Mouse (Mus musculus) thymus, adult 2 months (tissue): ENCODE data around the gene Ldhb.

Source experiments
- CTCF ChIP-seq: fragments of 200-500 bp; IDR thresholded peaks from 2 replicates; pipeline ENCODE4 v1.5.1; 2012; ENCODE audit warnings: mild to moderate bottlenecking, control low read depth, low read length, moderate library complexity, borderline replicate concordance; ENCODE audit not compliant: control insufficient read depth, poor library complexity, insufficient read depth; ENCODE audit errors: extremely low read depth
- POLR2A ChIP-seq: fragments of 200-500 bp; IDR thresholded peaks from 2 replicates; pipeline ENCODE4 v1.6.1; 2012; ENCODE audit warnings: mild to moderate bottlenecking, low read length, control low read depth, moderate library complexity; ENCODE audit not compliant: control insufficient read depth, poor library complexity, insufficient read depth; ENCODE audit errors: extremely low read depth

- TF ChIP-seq POLR2A (no peak), CTCF (no peak)
Observed at GRCm38 (mm10) chr6:142503601-142504000, 4.2 kb downstream of the Ldhb start.
